Mouse (Mus musculus) G1E (cell line): ENCODE results near the gene Narf.

ENCODE experiments used
- CTCF ChIP-seq: IDR thresholded peaks from 2 replicates; pipeline ENCODE4 v1.5.1; 2012; ENCODE audit warnings: low read depth, low read length, inconsistent platforms, mixed read lengths
- GATA1 ChIP-seq: IDR thresholded peaks from 2 replicates; pipeline ENCODE4 v1.6.1; 2012; ENCODE audit warnings: borderline replicate concordance, low read length, inconsistent platforms, mixed read lengths
- GATA2 ChIP-seq: IDR thresholded peaks from 2 replicates; pipeline ENCODE4 v1.6.1; 2012; ENCODE audit warnings: low read depth, low read length, inconsistent platforms, borderline replicate concordance
- POLR2AphosphoS5 ChIP-seq: IDR thresholded peaks from 2 replicates; pipeline ENCODE4 v1.6.1; 2012; ENCODE audit warnings: low read depth, low read length, inconsistent platforms; ENCODE audit not compliant: insufficient replicate concordance
- TAL1 ChIP-seq: conservative IDR thresholded peaks from 2 replicates; pipeline ENCODE4 v1.6.1; 2012; ENCODE audit warnings: low read depth, low read length, inconsistent platforms, mixed read lengths

- no peak for TF ChIP-seq CTCF
- no peak for TF ChIP-seq GATA1
- no peak for TF ChIP-seq TAL1
- TF ChIP-seq POLR2AphosphoS5 = no peak
- TF ChIP-seq GATA2 = no peak
Measured at GRCm38 (mm10) chr11:121294771-121295170, 57.7 kb downstream of the Narf start.
